Mouse (Mus musculus) right cerebral cortex, postnatal 14 days (tissue): ENCODE measurements around the gene Zfpm1.

ENCODE experiments used
- DNase-seq: peaks from one replicate; pipeline ENCODE4 v3.0.0; 2022

The Zfpm1 gene

DNA sequence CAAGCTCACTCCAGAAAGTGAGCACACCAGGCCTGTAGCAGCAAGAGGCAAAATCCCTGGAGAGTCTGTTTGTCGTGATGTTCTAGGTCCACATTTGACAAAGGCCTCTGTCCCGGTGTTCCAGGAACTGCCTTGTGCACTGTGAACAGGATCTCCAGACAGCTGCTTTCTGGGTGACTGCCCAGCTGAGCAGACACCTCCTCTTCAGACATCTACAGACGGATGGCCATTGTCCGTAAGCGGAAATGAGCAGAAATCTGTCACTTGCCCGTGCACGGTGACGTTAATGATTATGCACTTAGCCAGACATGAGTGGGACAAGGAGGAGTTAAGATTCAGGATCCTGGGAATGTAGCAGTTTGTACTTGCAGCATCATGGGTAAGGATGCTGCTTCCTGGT is 72.2 kb downstream of the Zfpm1 start:
- DNase-seq = no peak

DNA sequence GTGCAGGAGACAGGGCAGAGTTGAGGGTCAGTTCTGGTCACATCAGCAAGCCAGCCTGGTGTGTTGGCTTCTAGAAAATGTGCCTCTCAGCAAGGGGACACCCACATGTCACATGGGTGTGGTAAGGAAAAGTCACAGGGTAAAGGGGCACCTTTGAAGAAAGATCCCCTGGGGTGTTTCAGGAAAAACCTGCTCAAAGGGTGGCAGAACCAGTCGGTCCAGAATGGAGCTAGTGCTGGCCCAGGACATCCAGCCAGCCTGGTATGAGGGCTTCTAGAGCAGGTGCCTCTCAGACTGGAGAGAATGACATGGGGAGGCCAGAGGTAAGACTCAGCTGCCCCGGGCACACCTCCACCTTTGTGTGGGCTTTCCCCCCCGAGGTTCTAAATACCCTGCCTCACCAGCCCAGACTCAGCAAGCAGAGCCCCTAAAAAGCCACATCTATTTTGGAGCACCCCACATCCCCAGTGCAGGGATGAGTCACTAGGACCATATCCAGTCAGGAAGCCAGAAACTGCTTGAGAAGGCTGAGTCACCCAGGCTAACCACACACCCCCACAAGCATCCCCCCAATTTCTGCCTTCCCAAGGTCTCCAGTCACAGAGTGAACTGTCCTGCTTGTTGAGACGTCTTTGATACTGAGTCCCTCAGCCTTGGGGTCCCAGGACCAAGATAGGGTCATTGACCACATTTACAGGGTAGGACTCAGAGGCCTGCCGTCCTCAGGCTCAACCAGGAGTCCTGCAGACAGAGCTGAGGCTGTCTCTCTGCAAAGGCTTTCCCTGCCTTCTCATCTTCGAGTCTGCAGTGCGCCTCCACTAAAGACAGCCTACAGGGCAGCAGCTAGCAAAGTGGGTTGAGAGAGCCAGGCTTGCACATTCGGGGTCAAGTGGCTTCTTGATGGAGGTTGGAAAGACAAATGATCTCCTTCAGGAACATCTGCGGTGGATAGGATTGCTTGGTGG is 74.0 kb downstream of the Zfpm1 start:
- DNase-seq = no peak

DNA sequence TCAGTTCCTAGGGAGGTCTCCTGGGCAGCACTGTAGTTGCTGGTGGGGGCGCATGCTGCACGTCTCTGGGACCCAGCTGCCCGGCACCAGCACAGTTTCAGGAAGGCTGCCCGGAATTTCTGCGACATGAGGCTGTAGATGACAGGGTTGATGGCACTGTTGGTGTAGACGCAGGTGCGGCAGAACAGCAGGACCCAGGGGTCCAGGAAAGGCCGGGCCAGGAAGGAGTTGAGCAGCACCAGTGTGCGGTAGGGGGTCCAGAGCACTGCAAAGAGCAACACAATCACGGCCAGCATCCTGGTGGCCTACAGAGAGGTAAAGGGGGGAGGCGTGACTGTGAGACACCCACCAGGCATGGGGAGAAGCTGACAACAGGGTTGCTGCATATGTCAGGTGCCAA is 75.3 kb downstream of the Zfpm1 start:
- DNase-seq = no peak

DNA sequence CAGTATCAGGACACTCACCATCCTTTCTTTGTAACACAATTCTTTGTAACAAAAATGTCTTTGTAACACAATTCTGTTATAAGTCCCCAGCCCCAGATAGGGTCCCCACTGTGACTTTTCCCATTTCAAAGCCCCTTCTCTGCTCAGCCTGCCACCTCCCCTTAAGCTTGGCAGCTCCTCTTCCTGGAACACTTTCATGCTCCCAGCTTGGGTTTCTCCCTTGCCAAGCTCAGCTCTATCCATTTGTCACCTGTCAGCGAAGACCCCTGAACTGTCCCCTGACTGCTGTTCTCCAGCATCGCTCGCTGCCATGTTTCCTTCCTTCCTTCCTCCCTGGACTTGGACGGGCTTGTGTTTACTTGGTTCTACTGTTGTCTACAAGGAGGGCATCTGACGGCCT is 75.7 kb downstream of the Zfpm1 start:
- DNase-seq = no peak

DNA sequence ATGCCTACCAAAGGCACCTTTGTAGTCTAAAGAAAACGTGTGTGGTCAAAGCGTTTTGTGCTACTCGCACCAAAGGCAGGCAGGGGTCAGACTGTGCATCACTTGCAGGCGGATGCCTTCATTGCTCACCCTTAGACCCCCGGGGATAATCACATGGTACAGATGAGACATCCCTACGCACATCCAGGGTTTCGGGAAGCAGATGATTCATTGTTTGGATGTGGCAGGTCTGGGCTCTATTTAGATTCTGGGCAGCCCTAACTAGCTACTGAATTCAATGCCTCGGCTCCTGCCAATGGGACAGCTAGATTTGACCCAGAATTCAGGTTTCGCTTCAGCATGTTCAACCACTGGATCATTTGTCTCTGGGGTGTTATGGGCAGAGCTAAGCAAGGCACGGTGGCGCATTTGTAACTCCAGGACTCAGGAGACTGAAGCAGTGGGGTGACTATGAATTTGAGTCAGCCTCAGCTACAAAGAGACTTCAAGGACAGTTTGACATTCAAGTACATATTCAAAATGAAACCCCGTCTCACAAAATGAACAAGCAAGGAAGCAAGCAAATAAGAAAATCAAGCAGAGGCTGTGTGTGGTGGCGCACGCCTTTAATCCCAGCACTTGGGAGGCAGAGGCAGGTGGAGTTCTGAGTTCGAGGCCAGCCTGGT is 77.3 kb downstream of the Zfpm1 start:
- DNase-seq = no peak

DNA sequence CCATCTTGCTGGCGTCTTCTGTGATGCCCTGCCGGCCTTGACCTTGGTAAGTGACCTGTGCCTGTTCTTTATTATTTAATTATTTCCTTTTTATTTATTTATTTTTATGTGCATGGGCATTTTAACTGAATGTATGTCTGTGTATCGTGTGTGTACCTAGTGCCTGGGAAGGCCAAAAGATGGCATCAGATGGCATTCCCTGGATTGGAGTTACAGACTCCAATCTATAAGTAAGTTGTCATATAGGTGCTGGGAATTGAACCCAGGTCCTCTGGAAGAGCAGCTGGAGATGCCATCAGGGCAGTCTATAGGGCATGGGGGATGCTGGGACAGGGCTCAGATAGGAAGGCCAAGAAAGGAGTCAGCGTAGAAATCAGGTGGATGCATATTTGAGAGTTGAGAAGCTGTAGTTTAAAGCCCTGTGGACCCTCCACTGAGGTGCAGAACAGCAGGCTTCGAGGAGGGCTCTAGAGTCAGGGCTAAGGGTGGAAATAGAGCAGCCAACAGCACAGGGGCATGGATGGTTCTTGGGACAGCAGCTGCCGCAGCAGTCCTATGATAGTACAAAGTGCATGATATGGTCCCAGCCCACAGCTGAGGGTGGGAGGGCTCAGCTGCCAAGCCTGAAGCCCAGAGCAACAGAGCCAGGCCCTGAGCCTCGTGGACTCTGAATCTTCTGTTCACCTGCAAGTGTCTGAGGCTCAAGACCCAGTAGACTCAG is 78.9 kb downstream of the Zfpm1 start, which contains the start of gene Trhr2:
Trhr2 (minus strand) TSS at position 51 of the 721 bp plus-strand sequence.
- DNase-seq = no peak

DNA sequence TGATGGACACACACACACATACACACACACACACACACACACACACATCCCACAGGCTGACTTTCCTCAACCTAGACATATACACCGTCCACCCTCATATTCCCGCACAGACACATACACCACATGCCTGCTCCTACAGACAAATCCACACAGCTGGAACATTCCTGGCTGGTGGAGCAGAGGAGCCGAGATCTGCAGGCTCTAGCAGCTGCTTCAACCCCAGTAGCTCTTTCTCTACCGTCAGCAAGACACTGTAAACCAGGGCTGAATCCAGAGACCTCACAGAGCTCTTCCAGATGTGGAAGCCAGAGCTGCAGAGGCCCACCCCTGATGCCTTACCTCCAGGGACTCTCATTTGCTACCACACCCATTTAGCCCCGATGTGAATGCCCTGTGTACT is 80.3 kb downstream of the Zfpm1 start:
- DNase-seq = no peak

DNA sequence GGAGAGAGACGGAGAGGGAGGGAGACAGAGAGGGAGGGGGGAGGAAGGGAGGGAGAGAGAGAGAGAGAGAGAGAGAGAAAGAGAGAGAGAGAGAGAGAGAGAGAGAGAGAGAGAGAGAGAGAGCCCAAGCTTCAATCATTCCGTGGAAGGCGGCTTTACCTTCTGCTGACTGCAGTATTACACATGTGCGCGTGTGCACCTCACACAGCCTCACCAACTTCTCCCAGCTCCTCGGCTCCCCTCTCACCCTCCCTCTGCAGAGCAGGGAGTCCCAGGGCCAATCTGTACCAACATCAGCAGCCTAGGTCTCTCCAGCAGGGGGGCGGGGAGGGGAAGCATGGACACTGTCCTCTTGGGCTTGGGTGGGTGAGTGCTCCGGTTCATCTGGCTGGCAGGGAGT is 81.0 kb downstream of the Zfpm1 start:
- DNase-seq = no peak

DNA sequence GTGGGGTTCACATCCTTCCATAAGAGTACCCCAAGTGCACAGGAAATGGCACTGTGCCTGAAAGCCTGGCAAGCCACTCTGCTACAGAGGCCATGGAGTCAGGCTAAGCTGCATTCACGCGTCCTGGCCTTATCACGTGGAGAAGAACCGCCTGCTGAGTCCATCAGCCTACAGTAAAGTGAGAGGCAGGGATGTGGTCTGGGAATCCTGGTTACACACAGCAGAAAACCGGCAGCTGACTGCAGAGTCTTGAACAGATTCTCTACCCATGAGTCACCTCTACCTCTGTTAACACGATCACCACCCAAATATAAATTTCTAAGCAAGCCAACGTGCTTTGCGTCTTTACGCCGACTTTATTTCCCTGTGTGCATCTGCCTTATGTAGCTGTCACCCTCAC is 86.6 kb downstream of the Zfpm1 start:
- no peak for DNase-seq

DNA sequence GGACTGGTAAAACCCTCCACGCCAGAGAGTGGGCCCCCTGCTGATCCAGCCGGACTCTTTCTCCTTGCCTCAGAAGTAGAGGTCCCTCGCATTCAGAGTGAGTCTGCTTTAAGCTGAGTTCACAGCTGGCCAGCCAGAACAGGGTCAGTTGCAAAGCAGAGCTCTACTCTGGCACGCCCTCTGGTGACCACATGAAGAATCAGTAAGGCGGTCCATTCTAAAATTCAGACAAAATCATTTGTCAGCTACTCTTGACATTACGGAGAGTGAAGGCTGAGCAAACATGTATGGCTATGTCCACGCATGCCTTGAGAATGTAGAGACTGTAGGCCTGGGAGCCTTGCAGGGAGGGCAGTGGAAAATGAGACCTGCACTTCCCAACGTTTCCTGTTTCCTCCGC is 87.7 kb downstream of the Zfpm1 start:
- peak; percentile 80 for DNase-seq

DNA sequence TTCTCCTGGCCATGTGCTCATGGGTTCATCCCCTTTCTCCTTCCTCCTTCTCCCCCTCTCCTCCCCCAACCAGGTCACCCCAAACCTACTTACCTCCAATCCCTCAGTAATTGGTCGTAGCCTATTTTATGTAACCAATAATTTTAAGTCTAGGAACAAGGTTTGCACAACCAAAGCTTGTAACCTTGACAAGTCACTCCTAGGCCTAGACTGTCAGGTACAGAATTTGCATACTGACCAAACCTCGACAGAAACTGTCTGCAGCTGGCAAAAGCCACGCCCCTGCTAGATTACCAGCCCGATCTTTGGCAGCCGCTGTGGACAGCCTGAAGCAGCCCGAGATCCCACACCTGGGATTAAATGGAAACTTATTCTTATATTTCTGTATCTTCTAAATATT is 89.8 kb downstream of the Zfpm1 start:
- no peak for DNase-seq

DNA sequence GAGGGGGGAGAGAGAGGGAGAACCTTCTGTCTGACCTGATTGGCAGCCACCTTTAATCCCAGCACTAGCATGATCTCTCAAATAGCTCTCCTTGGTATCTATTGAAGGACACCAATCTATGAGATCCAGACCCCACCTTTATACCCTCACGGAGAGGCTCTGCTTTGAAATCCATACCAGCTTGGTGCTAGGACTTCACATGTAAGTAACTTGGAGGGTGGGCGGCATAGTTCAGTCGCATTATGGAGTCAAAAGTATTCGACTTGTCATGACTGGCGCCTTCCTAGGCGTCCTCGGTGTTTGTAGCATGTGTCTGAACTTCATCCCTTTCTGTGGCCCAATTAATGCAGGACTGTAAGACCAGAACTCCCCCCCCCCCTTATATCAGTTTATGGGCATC is 93.4 kb downstream of the Zfpm1 start:
- DNase-seq = no peak

DNA sequence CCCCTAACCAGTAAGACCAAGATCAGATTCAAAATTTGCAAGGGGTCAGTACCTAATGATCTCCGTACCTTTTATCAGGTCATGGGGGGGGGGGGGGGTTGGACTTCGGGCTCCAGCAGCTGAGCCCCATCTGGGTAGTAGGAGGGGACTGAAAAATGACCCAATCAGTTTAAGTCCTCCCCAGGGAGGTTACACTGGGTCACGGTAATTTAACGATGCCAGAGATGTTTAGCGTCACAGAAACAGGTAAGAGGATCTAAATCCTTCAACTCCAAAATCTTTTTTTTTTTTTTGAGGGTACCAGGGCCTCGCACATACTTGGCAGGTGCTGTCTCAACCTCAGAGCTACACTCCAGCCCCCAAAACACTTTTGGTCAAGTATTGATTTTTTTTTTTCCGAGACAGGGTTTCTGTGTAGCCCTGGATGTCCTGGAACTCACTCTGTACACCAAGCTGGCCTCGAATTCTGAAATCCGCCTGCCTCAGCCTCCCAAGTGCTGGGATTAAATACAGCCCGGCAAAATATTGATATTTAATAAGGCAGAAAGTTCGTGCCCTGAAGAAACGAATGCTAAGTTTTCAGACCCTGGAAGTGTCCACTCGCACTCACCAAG is 93.9 kb downstream of the Zfpm1 start:
- no peak for DNase-seq

DNA sequence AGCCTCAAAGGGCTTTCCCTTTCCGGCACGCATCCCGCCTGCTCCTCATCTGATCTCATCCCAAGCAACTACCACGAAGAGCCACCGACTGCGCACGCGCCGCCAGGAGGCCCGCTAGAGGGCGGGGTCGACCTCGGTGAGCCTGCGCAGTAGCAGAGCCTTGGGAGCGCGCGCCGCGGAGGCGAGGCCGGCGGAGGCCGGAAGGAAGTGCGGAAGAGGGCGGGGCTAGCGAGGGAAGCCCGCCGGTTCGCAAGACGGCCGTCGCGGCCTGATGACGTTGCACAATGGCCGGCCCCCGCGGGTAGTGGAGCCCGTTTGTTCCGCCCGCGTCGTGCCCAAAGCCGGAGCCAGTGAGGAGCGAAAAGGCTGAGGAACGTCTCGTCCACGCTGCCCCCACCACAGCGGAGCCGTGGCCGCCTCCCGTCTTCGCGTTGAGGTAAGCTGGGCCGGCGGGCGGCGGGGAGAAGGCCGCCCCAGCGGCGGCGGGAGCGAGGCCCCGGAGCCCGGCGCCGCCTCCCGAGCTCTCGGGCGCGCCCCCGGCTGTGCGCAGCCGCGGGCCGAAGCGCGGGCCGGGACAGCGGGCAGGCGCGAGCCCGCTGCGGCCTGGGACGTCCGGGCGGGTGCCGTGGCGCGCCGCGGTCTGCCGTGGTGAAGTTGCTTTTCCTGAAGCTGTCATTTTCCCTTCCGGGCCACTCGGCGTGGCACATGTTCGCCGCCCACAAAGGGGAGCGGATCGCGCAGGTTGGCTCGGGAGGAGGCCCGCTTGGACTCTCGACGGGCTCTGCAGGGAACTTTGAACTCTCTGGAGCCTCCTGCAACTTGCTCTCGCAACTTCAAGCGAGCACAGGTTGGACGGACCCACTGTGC is 94.7 kb downstream of the Zfpm1 start, which contains the start of gene Zc3h18:
Zc3h18 (plus strand) TSS at position 245 of the 867 bp plus-strand sequence.
- peak; percentile 100 for DNase-seq

DNA sequence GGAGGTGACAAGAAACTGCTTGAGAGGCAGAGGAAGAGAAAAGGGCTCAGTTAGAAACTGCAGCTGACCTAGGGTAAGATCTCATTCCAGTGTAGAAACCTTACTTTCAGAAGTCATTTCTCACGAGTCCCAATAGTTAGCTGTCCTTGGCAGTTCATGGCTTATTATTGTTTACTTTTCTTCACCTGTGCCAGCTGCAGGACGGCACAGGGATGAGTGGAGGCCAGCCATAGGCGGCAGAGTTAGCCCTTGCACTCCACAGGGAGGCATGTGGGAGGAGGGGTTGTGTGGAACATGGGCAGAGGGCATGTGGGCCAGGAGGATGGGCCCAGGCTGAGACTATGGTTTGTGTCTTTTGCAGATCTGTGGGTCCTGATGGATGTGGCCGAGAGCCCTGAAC is 101.1 kb downstream of the Zfpm1 start:
- no peak for DNase-seq
